Mouse (Mus musculus) fibroblast of lung, adult 2 months (primary cell): Measurements from ENCODE around the gene Mterf1b.

Source experiments
- DNase-seq: peaks from one replicate; pipeline ENCODE4 v3.0.0-alpha.2; 2011; ENCODE audit warnings: low read depth

Mterf1b gene

GRCm38 (mm10) chr5:4245004-4245403 is 52.8 kb downstream of the Mterf1b start:
- DNase-seq: no peak

- peak; percentile 65 for DNase-seq
These were observed 53.9 kb downstream of the Mterf1b start for GRCm38 (mm10) chr5:4246095-4246494.
